Mouse (Mus musculus) cerebellum, adult 9-11 months (tissue): Measurements from ENCODE around the gene Nfkbiz.

Source experiments
- DNase-seq: peaks from one replicate; pipeline ENCODE4 v3.0.0; 2022

The Nfkbiz gene

GRCm38 (mm10) chr16:55831451-55831850 lies 7.2 kb downstream of the Nfkbiz start:
- no peak for DNase-seq

DNA sequence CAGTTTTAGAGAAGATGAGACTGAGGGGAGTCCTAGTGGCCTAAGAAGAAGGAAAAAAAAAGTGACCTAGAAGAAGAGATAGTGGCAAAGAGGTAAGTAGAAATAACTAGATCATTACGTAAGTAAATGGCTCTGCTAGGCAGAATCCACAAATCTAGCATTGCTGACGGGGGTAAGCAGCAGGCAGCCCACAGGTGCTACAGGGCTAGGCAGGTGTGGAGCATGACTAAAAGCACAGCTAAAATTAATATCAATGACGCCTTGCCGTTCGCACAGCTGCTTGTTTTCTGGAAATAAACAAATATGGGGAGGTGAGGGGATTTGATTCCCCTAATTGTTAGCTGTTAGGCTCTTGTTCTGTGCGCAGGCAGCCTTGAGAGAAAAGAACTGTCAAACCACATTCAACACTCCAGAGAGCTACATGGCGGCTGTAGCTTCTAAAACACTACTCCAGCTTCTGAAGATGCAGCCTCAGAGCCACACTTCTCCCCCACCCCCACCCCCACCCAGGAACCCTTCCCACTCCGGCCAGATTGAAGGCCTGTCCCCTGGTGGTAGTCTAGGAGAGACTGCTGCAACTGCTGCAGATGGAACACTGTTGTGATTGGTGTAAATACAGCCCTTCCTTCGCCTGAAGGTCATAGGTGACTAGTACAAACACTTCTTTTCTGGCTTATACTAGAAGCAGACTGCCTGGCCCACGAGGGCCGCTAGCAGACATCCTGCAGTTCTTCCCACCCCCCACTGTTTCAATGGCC lies 15.1 kb downstream of the Nfkbiz start:
- peak; percentile 30 for DNase-seq

- DNase-seq = no peak
Observed at GRCm38 (mm10) chr16:55822741-55823397, 15.8 kb downstream of the Nfkbiz start.

DNA sequence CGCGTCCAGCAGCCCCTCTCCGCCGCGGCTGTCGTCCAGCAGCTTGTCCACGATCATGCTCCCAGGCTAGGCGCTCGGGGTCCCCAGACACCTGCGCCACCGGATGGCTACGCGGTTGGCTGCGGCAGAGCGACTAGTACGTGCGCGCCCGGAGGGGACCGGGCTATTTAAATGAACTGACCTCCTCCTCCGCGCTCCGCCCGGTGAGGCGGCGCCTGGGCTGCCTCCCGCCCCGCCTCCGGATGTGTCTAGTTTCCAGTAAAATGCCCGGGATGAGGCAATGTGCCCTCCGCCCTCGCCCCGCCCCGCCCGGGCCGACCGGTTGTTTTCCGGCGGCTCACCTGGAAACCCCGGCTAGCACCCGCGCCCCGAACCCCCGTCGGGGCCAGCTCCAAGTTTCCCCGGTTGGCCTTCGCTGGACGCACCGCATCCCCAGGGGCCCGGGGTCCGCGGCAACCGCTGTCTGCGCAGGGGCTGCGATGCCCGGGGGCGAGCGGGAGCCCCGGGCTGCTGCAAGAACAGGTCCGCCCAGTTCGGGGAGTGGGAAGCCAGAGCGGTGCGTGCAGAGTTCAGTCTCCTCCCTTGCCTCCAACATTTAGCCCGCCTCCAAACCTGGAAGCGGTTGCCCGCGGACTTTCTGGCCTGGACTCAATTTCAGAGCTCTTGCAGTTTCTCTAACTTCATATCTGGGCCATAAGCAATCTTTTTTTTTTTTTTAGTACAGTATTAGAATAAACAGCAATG lies 16.5 kb downstream of the Nfkbiz start:
- DNase-seq = peak; percentile 96

- DNase-seq = no peak
Observed at GRCm38 (mm10) chr16:55821571-55821981, 17.1 kb downstream of the Nfkbiz start.

- DNase-seq = no peak
Observed at GRCm38 (mm10) chr16:55820916-55821570, 17.7 kb downstream of the Nfkbiz start.

DNA sequence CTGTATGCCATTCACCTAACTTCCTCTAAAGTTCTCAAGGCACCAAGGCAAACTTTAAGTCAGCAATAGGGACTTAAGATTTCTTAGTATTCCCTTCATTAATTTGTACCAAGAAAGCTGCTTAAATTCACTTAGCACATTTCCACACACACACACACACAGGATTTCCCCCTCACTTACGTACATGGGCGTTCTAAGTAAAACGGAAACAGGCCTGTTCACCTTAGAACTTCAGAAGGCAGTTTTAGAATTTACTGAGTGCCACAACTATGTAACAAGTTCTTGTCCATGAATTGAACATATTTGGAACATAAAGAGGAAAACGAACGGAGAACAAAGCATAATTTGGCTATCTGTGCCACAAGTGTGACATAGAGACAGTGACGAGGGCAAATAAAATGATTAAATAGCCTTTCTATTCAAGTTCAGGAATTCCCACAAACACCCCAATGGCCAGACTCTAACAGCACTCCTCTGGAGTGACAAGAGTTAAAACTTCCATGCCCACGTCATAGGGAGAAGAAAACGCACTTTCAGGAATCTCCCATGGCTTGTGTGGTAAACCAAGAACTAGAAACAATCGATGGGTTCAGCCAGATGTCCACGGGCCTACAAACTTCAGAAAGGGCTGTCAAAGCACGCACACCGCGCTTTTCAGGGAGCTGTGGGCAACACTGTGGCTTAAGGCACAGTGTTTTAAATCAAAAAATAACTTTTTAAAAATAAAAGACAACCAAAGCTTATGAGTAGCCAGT lies 18.4 kb downstream of the Nfkbiz start:
- no peak for DNase-seq

GRCm38 (mm10) chr16:55819186-55819861 lies 19.4 kb downstream of the Nfkbiz start:
- DNase-seq = no peak

GRCm38 (mm10) chr16:55817717-55818515 lies 20.8 kb downstream of the Nfkbiz start:
- no peak for DNase-seq

GRCm38 (mm10) chr16:55816202-55816941 lies 22.3 kb downstream of the Nfkbiz start:
- DNase-seq = no peak

- DNase-seq = no peak
Observed at GRCm38 (mm10) chr16:55815466-55815865, 23.2 kb downstream of the Nfkbiz start.

DNA sequence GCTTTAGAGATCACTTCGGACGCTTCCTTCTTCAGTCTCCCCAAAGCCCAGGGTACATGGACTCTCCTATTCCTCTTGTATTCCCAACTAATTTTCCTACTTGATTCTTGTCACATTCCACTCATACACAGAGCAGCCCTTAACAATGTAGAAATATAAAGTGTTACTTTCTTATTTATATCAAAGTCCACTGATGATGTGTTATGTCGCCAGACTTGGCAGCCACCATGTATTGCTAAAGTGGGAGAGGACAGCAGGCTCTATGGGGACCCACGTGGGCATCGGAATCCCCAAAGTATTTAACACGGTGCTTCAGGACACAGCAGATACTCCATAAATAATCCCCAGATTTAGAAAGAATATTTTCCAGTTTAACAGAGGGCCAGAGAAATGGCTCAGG lies 24.0 kb downstream of the Nfkbiz start:
- no peak for DNase-seq

- DNase-seq = no peak
Observed at GRCm38 (mm10) chr16:55813916-55814315, 24.8 kb downstream of the Nfkbiz start.

DNA sequence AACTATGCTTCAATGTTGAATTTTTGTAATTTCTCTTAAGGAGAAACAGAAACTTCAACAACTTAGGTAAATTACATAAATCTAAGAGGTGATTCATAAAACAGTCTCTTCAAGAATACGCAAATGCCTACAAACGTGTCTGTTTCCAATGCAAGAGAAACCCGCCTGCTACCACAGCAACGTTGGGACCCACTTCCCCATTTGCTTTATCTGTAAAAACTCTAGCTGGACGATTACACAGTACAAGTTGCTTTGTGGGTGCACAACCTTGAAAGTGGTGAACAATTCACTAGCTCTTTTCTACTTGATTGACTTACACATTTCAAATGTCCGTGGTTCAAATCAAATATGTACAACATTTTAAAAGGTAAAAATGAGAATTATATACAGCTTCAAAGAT lies 26.9 kb downstream of the Nfkbiz start:
- no peak for DNase-seq

DNA sequence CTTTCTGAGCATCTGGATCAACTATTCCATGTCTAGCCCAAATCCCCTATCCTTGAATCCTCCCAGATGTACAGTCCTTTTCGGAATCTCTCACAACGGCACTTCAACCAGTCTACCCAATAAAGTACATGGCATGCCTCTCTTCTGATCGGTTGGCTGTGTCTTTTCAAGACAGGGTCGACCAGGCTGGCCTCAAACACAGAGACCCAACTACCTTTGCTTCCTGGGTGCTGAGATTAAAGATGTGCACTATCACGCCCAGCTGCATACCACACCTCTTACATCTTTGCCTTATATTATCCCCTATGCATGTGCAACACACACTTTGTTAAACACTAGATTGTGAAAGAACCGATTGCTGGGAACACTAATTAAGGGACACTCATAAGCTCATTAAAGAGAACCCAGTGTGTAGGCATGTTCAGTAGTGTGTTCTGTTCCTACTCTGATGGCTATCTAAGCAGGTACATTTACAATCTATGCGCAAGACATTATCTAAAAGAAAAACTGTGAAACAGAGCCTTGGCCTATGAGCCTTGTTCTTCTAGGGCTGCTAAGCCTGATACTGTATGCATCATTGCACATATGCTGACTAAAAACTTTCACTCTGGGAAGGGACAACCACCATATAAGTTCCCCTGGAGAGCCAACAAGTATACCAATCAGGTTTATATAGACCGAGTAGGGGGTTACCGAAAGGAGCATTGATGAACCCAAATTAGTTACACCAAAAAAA lies 28.8 kb downstream of the Nfkbiz start:
- DNase-seq = no peak

- no peak for DNase-seq
Observed at GRCm38 (mm10) chr16:55809345-55809744, 29.4 kb downstream of the Nfkbiz start.

GRCm38 (mm10) chr16:55807505-55807932 lies 31.2 kb downstream of the Nfkbiz start:
- no peak for DNase-seq

DNA sequence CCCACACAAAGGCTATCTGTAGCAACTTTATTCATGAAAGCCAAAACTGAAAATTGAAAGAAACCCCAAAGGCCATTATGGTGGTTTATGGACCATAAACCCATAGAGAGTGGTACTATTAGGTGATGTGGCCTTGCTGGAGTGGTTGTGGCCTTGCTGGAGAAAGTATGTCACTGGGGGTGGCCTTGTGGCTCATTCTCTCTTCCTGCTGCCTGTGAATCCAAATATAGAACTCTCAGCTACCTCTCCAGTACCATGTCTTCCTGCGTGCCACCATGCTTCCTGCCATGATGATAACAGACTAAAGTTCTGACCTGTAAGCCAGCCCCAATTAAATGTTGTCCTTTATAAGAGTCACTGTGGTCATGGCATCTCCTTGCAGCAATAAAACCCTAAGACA lies 33.9 kb downstream of the Nfkbiz start:
- no peak for DNase-seq

GRCm38 (mm10) chr16:55801629-55802028 lies 37.1 kb downstream of the Nfkbiz start:
- DNase-seq = no peak

DNA sequence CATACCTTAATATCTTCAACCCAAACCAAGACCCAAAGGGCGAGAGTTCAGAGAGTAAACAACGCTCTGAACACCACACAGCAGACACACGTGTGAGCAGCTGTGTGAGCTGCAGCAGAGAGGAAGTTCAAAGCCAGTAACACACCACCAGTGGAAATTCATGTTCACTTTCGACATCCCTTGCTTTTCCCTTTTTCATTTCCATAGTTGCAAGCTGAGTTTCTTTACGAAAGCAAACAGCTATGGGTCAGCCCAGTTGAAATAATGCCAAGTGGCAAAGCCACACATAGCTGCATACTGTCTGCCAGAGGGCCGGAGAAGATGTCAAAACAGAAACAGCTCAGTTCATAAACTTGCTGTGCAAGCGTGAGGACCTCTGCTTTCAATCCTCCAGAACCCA lies 39.9 kb downstream of the Nfkbiz start:
- no peak for DNase-seq
